Mouse (Mus musculus): ENCODE results near the gene Eln.

- no peak for TF ChIP-seq CTCF (IDR thresholded peaks at IDR 0.05)
- TF ChIP-seq EP300 (IDR thresholded peaks at IDR 0.05), result no peak; the same call in 1 of the 2 replicates
Measured at GRCm38 (mm10) chr5:134734920-134735319, 12.2 kb downstream of the Eln start.
